Mouse (Mus musculus) naive thymus-derived CD4-positive, alpha-beta T cell, adult 2 months (primary cell): ENCODE results near the gene Tbc1d12.

Experiments used
- DNase-seq: peaks from one replicate; pipeline ENCODE4 v3.0.0-alpha.2; 2011; ENCODE audit warnings: low read depth

Gene Tbc1d12

GRCm38 (mm10) chr19:38914926-38915325 is 78.5 kb downstream of the Tbc1d12 start:
- no peak for DNase-seq

DNA sequence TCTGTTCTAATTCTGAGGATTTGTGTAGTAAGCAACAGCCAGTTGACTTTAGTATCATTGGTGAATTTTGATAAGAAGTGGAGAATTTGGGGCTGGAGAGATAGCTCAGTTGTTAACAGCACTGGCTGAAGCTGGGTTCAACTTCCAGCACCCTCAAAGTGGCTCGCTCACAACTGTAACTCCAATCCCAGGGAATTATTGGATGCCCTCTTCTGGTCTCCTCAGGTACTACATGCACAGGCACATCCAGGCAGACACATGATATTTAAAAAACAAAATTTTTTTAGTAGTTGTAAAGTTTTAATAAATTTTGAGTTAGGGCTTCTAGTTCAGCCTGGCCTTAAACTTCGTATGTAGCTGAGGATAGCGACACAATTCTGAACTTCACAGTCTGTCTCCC is 79.3 kb downstream of the Tbc1d12 start:
- peak; percentile 49 for DNase-seq

- DNase-seq, result no peak
Measured at GRCm38 (mm10) chr19:38928481-38929158, 92.2 kb downstream of the Tbc1d12 start.

DNA sequence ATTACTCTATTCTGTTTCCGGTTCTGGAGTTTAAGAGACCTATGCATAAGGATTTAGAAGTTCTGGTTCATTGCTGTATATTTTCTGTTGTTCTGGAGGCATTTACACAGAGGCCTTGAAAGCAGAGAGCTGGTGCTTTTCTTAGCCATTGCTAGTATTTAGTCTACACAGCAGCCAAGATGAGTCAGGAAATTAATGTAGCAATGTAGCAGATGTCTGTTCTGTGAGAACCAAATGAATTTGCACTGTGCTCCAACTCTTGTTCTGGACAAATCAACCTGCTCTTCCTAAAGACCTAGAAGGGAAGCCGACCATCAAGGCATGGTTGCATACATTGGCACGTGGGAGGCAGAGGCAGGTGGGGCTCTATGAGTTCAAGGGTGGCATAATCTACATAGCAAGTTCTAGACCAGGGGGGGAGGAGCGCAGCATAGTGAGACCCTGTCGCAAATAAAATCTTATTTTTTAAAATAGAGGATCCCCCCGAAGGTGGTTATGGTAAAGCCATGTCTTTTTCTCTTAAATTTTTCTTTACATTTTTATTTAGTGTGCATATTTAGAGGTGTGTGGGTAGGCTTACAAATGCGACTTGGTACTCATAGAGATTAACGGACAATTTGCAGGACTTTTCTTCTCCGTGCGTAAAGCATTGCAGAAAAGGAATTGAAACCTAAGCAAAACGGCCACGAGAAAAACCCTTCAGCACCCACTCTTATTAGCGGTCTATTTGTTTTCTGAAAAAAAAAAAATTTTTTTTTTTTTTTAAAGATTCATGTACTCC is 93.3 kb downstream of the Tbc1d12 start:
- DNase-seq, result no peak

- no peak for DNase-seq
Measured at GRCm38 (mm10) chr19:38930252-38930787, 93.9 kb downstream of the Tbc1d12 start.

DNA sequence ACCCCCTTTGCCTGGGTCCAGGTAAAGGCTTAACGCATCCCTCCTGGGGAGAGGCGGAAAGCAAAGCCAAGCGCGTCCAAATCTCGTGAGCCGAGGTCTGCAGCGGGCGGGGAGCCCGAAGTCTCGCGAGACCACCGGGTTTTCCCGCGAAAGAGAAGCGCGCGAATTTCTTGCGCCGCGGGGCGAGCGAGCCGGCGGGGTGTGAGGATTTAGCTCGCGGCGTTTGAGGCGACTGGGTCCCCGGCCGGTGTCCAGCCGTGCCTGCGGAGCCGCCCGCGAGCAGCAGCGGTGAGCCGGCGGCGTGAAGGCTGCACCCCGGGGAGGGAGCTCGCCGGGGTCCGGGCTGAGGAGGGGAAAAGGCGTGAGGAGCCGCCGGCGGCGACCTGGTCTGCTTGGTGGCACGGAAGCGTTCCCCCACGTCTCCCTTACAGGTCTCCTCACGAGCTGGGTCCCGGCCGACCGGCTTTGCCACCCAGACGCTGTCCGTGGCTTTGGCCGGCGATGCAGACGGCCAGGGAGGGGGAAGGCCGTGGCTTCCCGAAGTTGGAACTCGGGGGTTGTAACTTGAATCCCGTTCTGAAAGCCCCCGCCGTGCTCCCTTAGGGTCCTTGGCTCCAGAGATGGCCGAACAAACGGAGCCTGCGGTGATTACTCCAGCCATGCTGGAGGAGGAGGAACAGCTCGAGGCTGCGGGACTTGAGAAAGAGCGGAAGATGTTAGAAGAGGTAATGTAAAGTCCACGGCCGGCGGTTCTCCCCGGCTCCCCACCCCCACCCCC is 94.6 kb downstream of the Tbc1d12 start, which contains the start of gene Hells:
TSS of gene Hells (plus strand) at position 128 of the 778 bp plus-strand sequence.
- peak; percentile 93 for DNase-seq

DNA sequence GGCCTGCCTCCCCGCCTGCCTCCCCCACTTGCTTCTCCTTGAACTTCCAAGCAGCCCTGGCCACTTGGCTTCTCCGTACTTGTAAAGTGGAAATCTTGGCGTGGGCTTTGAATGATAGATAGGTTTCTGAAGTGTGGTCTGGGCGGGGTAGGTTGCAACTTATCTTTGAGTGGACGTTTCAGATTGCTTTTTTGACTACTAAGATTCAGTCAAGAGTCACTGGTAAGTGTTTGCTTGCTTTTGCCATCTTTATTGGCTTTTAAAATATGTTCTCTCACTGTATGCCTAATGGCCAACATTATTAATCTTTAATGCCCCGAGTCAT is 95.1 kb downstream of the Tbc1d12 start:
- no peak for DNase-seq

- DNase-seq, result peak; percentile 39
Measured at GRCm38 (mm10) chr19:38944590-38945307, 108.4 kb downstream of the Tbc1d12 start.
